Mouse (Mus musculus) 3134 (cell line): ENCODE results near the gene Mipep.

ENCODE experiments used
- DNase-seq: peaks from one replicate; pipeline ENCODE4 v3.0.0-alpha.2; 2011; ENCODE audit warnings: low spot score; ENCODE audit not compliant: insufficient read length; ENCODE audit errors: extremely low read depth

Gene Mipep

DNA sequence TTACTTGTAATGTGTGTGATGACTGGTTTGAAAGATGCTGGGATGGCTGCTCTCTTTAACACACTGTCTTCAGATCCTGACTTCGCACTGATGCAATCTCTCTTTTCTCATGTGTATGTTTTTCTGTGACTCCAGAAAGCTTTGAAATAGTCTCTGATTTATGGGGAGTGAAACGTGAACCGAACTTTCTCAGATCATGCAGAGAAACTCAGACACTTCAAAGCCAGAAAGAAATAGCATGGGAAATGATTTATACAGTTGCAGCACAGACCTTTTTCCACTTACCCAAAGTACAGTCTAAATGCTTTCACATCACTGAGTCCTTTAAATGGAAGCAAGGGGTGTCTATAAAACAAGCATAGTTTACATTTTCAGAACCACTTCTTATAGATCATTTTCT is 79.0 kb downstream of the Mipep start:
- DNase-seq: no peak

DNA sequence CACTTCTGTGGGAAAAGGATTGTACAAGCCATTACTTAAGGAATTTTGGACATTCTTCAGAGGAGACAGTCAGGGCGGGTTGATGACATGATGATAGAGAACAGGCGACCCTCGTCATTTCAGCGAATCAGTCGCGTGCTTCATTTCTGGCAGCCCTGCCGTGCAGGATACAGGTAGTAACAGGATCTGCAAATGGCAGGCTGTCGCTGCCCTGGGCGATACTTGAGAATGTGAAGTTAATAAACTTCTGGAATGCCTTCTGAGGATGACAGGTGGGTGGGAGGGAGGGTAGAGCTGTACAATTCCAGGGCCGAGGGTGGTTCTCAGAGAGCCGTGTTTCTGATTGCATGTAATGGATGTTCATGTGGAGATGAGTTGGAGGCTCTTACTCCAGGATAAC is 82.0 kb downstream of the Mipep start:
- DNase-seq: no peak

DNA sequence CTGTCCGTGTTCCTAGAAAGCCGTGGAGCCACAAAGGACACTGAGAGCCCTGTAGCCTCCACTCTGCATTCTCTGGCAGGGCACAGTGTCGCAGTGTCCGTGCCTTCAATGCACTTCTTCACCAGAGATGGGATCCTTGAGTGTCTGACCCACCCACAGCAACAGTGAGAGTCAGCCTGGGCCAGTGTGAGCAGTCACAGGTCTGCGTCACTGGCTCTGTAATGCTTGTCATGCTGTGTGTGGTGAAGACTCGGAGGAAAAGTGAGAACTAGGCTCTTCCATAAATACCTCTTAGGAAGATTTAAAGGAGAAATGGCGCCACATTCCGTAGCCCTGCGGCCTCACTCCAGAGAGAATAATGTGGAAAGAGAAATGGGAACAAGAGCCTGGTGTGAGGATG is 84.0 kb downstream of the Mipep start:
- DNase-seq: no peak

DNA sequence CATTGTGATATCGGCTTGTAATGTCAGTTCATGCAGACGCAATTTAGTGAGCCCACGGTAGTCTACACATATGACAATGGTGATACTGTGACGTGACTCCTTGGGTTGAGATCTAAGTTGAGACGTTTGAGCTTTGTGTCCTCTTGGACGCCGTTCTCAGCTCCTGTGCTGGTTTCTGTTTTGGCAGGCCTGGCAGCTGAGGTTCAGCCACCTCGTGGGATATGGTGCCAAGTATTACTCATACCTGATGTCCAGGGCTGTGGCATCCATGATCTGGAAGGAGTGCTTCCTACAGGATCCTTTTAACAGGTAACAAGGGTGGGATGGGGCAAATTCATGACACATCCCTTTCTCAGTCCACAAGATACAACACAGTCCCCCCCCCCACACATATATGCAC is 87.5 kb downstream of the Mipep start:
- no peak for DNase-seq

DNA sequence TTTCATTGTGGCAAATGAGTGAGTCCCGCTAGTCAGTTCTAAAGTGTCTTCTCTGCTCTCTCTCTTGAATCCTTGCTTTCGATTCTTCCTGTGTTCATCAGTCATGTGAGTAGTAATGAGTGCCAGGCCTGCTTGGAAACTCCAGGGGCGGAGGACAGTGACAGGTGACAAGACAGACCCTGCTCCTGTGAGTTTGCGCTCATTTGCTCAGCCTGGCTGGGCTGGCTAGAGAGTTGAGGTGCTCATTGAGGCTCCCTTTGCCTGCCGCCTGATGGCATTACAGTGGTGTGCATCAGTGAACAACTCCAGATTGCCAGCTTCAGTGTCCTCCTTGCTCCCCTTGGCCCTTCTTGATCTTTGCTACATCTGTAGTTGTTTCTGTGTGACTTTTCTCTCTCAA is 97.7 kb downstream of the Mipep start:
- no peak for DNase-seq

DNA sequence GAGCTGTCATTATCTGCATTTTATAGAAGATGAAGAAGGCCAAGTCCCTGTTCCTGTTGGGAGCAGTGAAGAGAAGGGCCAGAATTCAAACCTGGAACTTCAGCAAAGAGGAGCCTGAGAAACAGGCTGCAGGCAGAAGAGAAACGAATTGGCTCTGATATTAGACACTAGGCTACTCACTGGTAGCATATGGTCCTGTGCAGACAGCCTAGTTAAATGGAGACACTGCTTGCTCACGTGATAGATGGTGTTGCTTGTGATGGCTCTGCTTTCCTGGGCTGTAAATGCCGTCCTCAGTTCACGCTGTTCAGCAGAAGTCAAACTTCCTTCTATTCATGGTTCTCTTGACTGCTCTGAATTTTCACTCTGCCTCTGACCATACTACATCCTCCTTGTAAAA is 98.3 kb downstream of the Mipep start:
- DNase-seq: no peak

DNA sequence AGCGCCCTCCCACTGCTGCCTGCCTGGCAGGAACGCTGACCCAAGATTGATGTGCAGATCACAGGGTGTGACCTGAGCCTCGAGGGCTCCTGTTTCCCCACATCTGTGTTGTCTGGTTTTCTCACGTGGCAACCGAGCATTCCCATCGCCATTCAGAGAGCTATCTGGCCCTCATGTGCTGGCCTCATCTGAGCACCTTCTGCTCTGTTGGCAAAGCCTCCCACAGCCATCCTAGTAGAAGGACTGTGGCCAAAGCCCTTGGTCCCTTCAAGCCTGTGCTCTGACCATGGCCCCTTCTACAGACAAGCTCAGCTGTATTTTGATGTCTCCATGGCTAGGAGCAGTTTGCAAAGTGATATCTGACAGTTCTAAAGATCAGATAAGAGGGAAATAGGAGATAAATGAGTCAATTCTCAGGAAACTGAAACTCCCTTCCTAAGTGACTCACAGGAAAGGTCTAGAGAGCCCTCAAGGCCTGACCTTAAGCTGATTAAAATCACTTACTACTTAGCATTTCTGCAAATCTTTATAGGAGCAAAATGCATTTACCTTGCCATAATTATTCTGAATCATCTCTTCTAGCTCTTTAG is 101.1 kb downstream of the Mipep start:
- DNase-seq: no peak

DNA sequence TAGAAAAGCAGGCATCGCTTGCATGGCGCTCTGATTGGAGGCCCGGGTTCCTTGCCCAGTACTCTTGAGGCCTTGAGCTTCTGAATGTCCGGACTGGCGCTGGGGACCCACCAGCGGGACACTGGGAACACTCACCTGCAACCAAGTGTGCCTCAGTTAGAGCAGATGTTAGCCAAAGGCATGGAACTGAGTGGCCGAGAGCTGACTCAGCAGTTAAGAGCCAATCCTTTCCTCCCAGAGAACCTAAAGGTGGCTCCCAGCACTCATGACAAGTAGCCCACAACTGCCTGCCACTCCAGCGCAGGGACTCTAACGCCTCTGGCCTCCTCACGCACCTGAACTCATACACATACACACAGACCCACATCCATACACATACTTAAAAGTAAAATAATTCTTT is 109.5 kb downstream of the Mipep start:
- DNase-seq: no peak

DNA sequence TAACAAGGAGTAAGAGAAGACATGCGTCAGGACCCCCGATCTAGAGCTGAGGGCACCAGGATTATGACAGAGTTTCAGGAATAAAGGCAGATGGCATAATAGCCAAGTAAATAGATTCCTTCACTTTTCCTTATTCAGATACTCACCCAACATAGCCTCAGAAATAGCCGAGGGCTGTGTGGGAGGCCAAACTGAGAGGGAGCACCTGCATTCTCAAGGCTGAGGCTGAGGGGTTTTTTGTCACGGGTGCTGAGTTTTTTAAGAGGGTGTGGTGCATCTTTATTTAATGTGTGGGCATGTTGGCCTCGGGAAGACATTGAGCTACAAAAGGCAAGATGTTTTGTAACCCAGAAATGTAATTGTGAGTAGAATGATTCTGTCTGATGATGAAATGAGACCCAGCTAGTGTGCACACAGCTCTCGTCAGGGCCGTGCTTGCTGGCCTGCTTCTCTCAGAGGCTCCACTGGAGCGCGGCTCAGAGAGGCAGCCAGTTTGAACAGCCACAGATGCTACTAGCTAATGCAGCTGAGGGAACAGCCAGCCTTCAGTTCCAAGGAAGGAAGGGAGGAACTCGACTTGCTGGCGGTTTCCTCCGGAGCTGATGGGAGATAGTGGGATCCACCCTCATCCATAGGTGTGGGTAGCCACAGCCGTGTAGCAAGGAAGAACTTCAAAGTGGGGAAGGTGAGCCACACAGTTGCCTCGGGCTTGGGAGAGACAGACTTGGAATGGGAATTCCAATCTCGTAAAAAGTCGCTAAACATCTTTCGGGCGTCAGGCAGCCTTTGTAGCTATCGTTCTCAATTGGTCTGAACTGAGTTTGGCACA is 111.0 kb downstream of the Mipep start:
- DNase-seq: no peak

DNA sequence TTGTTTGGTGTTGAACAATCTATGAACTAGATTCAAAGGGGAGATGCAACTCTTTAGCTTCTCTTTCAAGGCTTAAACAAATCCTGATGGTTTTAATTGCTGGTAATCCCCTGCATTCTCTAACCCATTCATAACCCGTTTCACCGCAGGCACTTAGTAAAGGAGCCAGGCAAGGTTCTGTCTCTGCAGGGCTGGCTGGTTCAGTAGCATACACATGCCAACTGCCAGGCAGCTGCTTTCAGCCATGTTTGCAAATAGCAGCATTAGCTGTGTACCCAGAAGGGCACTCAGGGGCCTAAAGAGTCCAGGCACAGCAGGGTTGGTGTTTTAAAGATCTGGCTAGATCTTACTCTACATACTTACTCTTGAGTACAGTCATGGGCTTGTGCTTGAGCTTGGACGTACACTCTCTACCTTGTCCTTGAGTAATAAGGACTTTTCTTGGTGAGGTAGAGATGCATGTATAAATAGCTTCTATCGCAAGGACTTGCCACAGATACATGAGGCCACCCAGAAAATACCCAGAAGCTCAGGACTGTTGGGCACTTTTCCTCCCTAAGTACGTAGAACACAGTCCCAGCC is 113.8 kb downstream of the Mipep start:
- DNase-seq: no peak

DNA sequence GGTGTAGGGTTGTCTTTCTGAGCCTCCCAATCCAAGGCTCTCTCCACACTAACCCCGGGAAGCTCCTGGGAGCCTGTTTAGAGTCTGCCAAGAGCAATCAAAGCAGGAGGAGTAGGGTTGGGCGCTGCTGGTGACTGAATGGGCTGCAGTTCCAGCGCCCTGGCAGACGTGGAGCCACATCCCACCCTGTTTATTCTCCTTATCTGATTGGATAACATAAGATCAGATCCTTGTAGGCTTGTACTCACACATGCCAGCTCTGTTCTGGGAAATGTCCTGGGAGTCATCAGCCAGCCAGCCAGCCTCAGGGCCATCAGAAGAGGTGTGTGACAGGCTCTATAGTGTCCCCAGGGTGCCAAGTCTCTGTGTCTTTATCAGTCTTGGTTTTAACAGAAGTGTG is 120.1 kb downstream of the Mipep start:
- DNase-seq: peak; percentile 5

DNA sequence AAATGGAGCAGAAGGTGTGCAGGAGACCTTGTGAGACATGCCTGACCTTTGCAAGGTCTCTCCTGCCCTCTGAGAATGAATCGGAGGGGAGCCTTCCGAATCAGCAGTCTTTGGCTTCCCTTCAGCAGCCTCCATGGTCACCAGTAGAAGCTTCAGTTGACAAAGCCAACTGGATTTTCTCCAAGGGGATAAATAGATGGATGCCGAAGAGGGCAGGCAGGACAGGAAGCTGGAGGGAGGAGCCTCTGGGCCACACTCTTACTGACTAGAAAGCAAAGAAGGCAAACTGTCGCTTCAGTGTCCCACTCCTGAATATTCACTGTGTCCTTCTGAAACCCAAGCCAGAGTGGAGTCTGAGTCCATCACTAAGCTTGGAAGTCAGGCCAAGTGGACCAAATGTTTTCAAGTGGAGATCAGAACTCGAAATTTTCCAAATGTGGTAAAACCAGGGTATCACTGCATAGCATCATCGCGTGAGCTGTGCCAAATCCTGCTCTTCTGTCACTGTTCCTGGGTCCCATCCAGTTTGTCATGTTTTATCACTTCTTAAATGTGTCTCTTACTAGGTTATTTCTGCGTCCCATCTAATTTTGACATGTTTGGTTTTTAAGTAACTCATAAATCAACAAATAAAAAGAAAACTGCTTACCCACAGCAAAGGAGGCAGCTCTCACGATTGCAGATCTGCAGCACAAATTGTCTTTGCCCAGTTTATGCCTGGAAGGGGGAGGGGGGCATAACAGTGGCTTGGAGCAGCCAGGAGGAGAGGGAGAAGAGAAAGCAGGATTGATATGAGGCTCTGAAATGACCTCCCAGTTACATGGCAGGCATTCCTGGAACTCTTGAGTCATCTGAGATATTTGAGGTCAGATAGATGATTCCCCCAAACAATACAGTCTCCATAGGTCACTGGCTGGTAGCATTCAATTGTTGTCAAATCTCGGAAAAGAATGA is 122.3 kb downstream of the Mipep start:
- DNase-seq: no peak

DNA sequence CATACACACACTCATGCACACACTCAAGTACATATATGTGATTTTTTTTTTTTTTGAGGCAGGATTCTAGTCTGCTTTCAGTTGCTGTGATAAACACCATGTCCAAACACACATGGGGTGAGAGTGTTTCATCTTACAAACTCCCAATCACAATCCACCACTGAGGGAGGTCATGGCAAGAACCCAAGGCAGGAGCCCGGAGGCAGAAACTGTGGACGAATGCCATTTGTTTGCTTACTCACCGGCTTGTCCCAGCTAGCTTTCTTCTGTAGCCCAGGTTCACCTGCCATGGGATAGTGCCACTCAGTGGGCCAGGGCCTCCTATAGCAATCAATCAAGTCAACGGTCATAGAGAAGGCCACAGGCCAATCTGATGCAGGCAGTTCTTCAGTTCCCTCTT is 125.0 kb downstream of the Mipep start:
- no peak for DNase-seq

DNA sequence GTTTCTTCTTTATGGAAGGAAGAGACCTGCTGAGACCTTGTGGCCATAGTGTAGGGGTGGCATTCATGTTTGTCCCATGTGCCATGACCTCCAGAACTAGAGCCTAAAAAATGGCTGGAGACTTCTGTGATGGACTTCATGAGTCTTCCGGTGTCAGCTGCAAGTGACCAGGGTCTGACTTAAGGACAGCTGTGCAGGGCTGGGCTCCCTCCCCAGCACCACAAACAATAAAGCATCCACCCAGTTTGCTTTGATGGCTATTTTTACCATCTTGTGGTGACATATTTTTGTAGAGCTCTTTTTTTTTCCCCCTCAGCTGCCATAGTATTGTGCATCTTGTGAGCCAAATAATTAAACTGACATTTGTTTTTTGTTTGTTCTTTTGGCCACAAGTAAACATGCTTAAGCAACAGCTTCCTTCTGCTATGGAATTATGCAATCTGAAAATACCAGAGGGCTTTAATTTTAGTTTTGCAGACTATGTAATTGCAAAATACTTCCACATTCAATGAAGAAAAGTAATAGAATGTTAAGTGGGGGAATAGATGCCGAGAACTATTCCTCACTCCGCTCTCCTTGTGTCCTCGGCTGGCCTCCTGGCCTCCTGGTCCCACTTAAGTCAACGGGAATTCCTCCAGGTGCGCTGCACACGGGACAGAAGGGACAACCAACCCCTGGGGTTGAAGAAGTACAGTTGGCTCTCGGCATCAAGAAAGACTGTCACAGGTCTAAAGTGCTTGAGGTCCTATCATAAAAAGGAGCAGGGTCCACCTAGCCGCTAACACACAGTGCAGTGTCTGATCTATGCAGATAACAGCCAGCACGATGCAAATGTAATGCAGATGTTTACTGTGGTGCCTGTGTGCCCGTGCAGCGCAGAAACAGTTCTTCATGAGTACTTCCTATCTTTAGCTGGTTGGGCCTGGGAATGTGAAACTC is 126.4 kb downstream of the Mipep start:
- no peak for DNase-seq

DNA sequence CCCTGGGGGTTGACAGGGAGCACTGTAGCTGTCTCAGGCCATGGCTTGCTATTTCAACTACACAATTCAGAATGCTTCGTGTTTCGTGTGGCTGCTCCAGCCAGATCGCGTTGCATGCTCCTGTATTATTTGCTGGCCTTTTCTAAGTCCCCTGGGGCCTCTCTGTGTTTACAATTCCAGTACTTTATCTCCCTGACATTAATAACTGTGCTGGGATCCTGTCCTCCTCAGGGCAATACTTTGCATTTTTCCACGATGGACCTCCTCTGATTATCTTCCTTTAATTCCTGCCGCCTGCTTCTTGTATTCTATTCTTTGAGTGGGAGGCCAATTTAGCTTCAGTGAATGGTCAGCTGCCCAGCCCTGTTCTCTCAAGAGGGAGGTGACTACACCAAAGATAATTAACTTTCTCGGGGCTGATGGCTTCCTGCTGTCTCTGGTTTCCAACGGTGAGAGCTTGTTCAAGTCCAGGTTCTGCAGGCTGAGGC is 128.7 kb downstream of the Mipep start:
- DNase-seq: no peak

DNA sequence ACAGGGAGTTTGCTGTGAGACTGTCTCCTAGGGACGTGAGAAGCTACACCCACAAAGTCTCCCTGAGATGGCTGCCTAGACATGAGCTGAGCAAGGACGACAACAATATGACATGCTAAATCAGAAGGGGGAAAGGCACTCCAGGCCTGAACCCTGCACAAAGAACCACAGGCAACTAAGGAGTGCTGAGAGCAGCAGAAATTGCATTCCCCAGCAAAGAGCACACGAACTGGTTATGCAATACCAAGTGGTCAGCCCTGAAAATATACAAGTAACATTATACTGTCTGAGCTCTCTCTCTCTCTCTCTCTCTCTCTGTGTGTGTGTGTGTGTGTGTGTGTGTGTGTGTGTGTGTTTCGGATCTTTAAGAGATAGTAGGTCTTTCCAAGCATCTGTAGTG is 132.3 kb downstream of the Mipep start:
- no peak for DNase-seq

DNA sequence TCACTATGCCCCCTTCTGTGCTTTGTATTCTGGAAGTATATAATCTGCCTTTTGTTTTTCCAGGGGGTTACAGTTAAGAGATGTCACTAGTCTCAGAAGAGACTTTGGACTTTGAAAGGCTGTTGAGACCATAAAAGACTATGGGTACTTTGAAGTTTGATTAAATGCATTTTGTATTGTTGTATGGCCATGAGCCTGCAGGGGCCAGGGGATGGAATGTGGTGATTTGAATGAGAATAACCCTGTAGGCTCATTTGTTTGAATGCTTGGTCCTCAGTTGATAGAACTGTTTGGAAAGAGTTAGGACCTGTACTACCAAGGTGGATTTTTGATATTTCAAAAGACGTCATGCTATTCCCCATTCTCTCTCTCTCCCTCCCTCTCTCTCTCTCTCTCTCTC is 141.6 kb downstream of the Mipep start:
- DNase-seq: no peak

DNA sequence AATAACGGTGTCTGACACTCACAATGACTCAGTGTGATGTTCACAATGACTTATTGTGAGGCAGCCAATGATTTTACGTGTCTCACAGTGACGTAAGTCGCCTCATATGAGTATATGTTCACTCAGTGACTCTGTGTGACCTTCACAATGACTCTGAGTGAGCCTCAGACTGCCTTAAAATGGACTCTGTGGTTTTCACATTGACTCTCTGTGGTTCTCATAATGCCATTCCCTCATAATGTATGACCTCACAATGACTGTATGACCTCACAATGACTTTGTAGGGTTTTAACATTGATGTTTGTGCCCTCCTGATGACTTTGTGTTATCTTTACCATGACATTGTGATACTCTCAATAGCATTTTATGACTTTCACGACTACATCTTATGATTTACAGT is 151.3 kb downstream of the Mipep start:
- DNase-seq: no peak

DNA sequence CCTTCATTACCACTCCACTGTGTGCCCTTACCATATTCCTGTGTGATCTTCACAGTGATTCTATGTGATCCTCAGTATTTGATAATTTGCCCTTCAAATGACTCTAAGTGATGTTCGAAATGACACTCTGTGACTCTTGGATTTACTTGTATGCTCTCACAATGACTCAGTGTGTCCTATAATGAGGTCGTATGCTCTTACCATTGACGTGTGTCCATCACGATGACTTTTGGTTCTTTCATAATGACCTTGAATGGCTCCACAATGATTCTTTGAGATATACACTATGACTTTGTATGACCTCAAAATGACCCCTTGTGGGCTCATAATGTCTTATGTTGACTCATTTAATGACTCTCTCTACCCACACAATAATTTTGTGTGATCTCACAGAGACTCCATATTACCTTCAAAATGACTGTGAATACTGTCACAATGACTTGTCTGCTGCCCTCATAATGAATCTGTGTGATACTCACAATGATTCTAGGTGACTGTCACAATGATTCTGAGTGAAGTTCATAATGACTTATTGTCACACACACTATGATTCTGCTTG is 153.2 kb downstream of the Mipep start:
- no peak for DNase-seq
